Mouse (Mus musculus): Measurements from ENCODE around the gene Fbxo5. TPM values are rescaled to one million over a fixed set of nuclear protein-coding genes. Genes with fewer than 3 reads are reported as not detected.

Gene Fbxo5
- polyA plus RNA-seq, 1 experiment from 2014 or later: 80.3 TPM

- 18% methylated on average over 8 of the region's 8 CpGs for WGBS
- H3K4me1 ChIP-seq: peaks cover 8% of the 10 kb centered on the region
- H3K27ac ChIP-seq: peak overlapping the region; percentile 95
- H3K4me3 ChIP-seq: peak overlapping the region; percentile 83
- DNase-seq (ENCODE audit: low spot score): no peak
- H3K36me3 ChIP-seq: peaks cover 15% of the 10 kb centered on the region
- no peaks in the 10 kb centered on the region for H3K27me3 ChIP-seq (ENCODE audit: insufficient read depth, poor library complexity, severe bottlenecking)
- H3K9me3 ChIP-seq: no peaks in the 10 kb centered on the region
Measured at GRCm38 (mm10) chr10:5806416-5806815, 1.0 kb upstream of the Fbxo5 start.

- WGBS: under 1% methylated on average over 43 of the region's 43 CpGs
- DNase-seq (ENCODE audit: low spot score): peak; percentile 99
- H3K4me3 ChIP-seq: peak overlapping the region; percentile 83
- no peaks in the 10 kb centered on the region for H3K27me3 ChIP-seq (ENCODE audit: insufficient read depth, poor library complexity, severe bottlenecking)
- H3K9me3 ChIP-seq: no peaks in the 10 kb centered on the region
- H3K27ac ChIP-seq: peak overlapping the region; percentile 95
- H3K4me1 ChIP-seq: peaks cover 8% of the 10 kb centered on the region
- peaks cover 21% of the 10 kb centered on the region for H3K36me3 ChIP-seq
Measured at GRCm38 (mm10) chr10:5805731-5806307, 419 bp upstream of the Fbxo5 start.

GRCm38 (mm10) chr10:5804691-5805156 is 676 bp downstream of the Fbxo5 start:
- DNase-seq (ENCODE audit: low spot score): peak; percentile 84
- peaks cover 32% of the 10 kb centered on the region for H3K36me3 ChIP-seq
- peak overlapping the region; percentile 95 for H3K27ac ChIP-seq
- H3K9me3 ChIP-seq: no peaks in the 10 kb centered on the region
- H3K4me3 ChIP-seq: peak overlapping the region; percentile 83
- H3K4me1 ChIP-seq: peaks cover 8% of the 10 kb centered on the region
- H3K27me3 ChIP-seq (ENCODE audit: insufficient read depth, poor library complexity, severe bottlenecking): no peaks in the 10 kb centered on the region
- WGBS: 1% methylated on average over 24 of the region's 24 CpGs

GRCm38 (mm10) chr10:5803739-5804138 is 1.7 kb downstream of the Fbxo5 start:
- WGBS: 14% methylated on average over 1 of the region's 1 CpGs
- Histone ChIP-seq H3K4me1 (peaks cover 8% of the 10 kb centered on the region), H3K36me3 (peaks cover 39% of the 10 kb centered on the region), H3K27ac (peak overlapping the region; percentile 95), H3K9me3 (no peaks in the 10 kb centered on the region), H3K27me3 (ENCODE audit: insufficient read depth, poor library complexity, severe bottlenecking) (no peaks in the 10 kb centered on the region), H3K4me3 (peak overlapping the region; percentile 83)
- no peak for DNase-seq (ENCODE audit: low spot score)

GRCm38 (mm10) chr10:5802866-5803265 is 2.5 kb downstream of the Fbxo5 start:
- Histone ChIP-seq H3K4me1 (peaks cover 8% of the 10 kb centered on the region), H3K9me3 (no peaks in the 10 kb centered on the region), H3K27me3 (ENCODE audit: insufficient read depth, poor library complexity, severe bottlenecking) (no peaks in the 10 kb centered on the region), H3K36me3 (peaks cover 48% of the 10 kb centered on the region), H3K27ac (no peak overlapping the region), H3K4me3 (peak overlapping the region; percentile 83)
- WGBS: 44% methylated on average over 6 of the region's 6 CpGs
- DNase-seq (ENCODE audit: low spot score): no peak

- WGBS: 98% methylated on average over 1 of the region's 1 CpGs
- H3K4me3 ChIP-seq: no peak overlapping the region
- no peaks in the 10 kb centered on the region for H3K27me3 ChIP-seq (ENCODE audit: insufficient read depth, poor library complexity, severe bottlenecking)
- H3K9me3 ChIP-seq: no peaks in the 10 kb centered on the region
- no peak for DNase-seq (ENCODE audit: low spot score)
- peaks cover 49% of the 10 kb centered on the region for H3K36me3 ChIP-seq
- no peak overlapping the region for H3K27ac ChIP-seq
- H3K4me1 ChIP-seq: peaks cover 8% of the 10 kb centered on the region
Measured at GRCm38 (mm10) chr10:5800490-5800889, 4.9 kb downstream of the Fbxo5 start.

GRCm38 (mm10) chr10:5798069-5798468 is 7.3 kb downstream of the Fbxo5 start:
- Histone ChIP-seq H3K27ac (no peak overlapping the region), H3K4me3 (no peak overlapping the region), H3K27me3 (ENCODE audit: insufficient read depth, poor library complexity, severe bottlenecking) (no peaks in the 10 kb centered on the region), H3K4me1 (peaks cover 7% of the 10 kb centered on the region), H3K9me3 (no peaks in the 10 kb centered on the region), H3K36me3 (peaks cover 49% of the 10 kb centered on the region)
- 73% methylated on average over 4 of the region's 4 CpGs for WGBS
- DNase-seq (ENCODE audit: low spot score): no peak

GRCm38 (mm10) chr10:5790657-5791056 is 14.7 kb downstream of the Fbxo5 start:
- no peak for DNase-seq (ENCODE audit: low spot score)
- H3K27me3 ChIP-seq (ENCODE audit: insufficient read depth, poor library complexity, severe bottlenecking): no peaks in the 10 kb centered on the region
- H3K4me1 ChIP-seq: no peaks in the 10 kb centered on the region
- no peak overlapping the region for H3K27ac ChIP-seq
- WGBS: 20% methylated on average over 12 of the region's 12 CpGs
- H3K9me3 ChIP-seq: no peaks in the 10 kb centered on the region
- no peak overlapping the region for H3K4me3 ChIP-seq
- H3K36me3 ChIP-seq: no peaks in the 10 kb centered on the region

- H3K9me3 ChIP-seq: no peaks in the 10 kb centered on the region
- no peaks in the 10 kb centered on the region for H3K4me1 ChIP-seq
- H3K27ac ChIP-seq: no peak overlapping the region
- 14% methylated on average over 4 of the region's 4 CpGs for WGBS
- no peaks in the 10 kb centered on the region for H3K36me3 ChIP-seq
- DNase-seq (ENCODE audit: low spot score): no peak
- no peaks in the 10 kb centered on the region for H3K27me3 ChIP-seq (ENCODE audit: insufficient read depth, poor library complexity, severe bottlenecking)
- H3K4me3 ChIP-seq: no peak overlapping the region
Measured at GRCm38 (mm10) chr10:5786923-5787322, 18.5 kb downstream of the Fbxo5 start.

Other genes with a start within 250 kb of the Fbxo5 start
- 2.0 and 3.5 TPM in 2 replicates for gene Myct1, start 211.8 kb downstream of the Fbxo5 start, polyA plus RNA-seq (2016; fragmentation: Nextera tagmentation; extraction: Ambion mirVana)
- not detected in 2 replicates for gene Vip, start 166.4 kb downstream of the Fbxo5 start, polyA plus RNA-seq (2016; fragmentation: Nextera tagmentation; extraction: Ambion mirVana)
- 9.5 and 13.5 TPM in 2 replicates for gene Mtrf1l, start 18.3 kb upstream of the Fbxo5 start, polyA plus RNA-seq (2016; fragmentation: Nextera tagmentation; extraction: Ambion mirVana)
- 1.1 and 2.1 TPM in 2 replicates for gene Rgs17, start 116.8 kb upstream of the Fbxo5 start, polyA plus RNA-seq (2016; fragmentation: Nextera tagmentation; extraction: Ambion mirVana)

Measured in heart, embryonic 10.5 days (tissue).